Mouse (Mus musculus) urinary bladder, postnatal 14 days (tissue): Measurements from ENCODE around the gene Psma6.
"Not testable (repeated sequence)": the region's sequence is repeated elsewhere in the genome, so short reads cannot be mapped to it uniquely, and the experiment has no call there.

Source experiments
- DNase-seq: peaks from one replicate; pipeline ENCODE4 v3.0.0; 2021; ENCODE audit warnings: low spot score

The Psma6 gene

DNA sequence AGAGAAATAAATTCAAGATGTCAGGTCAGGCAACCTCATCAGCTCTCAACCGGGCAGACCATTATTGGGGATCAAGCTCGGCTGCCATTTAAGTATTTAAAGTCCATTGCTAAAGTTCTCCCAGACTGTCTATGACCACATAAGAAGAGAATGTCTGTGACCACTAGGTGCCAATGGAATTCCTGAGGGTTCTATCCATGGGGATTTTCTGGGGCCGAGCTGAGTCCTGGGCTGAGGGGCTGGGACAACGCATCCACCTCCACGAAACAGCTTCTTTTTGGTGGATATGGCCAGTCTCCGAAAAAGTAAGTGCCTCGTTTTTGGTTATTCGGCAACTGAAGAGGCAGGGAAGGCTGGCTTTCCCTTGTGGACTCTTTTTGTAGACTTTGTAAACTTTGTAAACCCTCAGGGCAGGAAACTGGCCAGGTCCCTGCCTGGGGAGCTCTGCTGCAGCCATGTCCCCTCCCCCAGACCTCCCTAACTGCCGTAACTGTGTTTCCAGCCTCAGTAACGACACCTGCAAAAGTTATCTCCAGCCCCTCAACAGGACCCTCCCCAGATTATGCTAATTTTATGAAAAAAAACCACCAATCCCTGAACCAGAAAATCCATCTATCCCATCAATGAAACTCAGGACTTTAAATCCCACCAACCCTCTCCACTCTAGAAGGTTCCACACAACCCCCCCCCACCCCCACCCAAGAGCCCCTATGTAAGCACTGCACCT is at the start of gene Psma6:
Gene Psma6, plus strand, starts transcription at position 200 of the 727 bp plus-strand sequence.
- no peak for DNase-seq

DNA sequence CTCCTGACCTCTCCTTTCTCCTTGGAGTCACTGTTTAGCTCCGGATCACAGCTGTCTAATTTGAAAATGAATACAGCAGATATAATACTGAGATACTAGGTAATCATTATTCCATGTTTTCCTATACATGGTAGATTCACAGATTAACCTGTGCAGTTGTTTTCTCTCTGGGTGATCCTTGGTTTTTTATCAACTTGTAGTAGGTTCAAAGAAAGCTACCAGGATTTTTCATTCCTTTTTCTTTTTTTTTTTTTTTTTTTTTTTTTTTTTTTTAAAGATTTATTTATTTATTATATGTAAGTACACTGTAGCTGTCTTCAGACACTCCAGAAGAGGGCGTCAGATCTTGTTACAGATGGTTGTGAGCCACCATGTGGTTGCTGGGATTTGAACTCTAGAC is 45.5 kb upstream of the Psma6 start:
- not testable (repeated sequence) for DNase-seq

DNA sequence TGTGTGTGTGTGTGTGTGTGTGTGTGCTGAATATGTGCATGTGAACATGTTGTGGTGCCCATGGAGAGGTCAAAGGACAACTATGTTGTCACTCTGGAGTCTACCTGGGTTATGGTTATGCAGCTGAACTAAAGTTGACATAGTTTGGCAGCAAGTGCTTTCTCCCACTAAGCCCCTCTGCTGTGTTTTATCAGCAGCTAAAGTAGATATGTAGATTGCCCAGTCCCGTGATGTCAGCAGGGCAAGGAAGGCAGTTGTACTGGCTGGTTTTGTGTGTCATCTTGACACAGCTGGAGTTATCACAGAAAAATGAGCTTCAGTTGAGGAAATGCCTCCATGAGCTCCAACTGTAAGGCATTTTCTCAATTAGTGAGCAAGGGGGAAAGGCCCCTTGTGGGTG is 41.0 kb upstream of the Psma6 start:
- not testable (repeated sequence) for DNase-seq

DNA sequence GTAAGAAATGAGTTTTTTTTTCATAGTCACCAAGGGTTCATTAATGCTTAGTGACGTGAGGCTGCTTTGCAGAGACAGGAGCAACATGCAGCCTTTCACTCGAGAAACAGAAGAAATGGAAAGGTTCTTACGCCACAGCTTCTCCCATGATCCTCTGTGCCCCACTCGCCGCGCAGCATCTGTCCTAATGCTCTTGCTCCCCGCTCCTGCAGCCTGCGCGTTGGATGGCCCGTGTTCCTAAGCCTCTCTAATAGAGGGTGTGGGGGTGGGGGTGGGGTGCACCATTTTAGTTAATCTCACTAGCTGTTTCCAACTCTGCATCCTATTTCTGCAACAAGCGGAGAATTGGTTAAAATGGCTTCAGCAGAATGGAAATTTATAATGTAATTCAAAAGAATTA is 40.0 kb upstream of the Psma6 start:
- no peak for DNase-seq

DNA sequence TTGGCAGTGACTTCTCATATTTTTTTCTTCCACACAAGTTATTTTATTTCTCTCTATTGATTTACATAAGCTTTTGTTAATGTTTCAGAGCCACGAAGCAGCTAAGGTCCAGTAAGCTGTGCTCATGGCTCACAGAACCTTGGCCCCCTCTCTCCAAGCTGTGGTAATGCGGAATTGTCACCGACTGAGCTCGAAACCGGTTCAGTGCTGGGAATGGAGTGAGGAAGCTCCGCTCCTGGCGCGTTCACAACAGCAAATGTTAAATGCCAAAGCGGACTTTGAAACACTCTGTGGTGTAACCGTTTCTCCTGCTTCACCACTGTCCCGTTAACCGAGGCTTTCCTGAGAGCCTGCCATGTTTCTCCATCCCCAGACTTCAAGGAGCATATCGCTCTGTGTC is 39.4 kb upstream of the Psma6 start:
- no peak for DNase-seq

DNA sequence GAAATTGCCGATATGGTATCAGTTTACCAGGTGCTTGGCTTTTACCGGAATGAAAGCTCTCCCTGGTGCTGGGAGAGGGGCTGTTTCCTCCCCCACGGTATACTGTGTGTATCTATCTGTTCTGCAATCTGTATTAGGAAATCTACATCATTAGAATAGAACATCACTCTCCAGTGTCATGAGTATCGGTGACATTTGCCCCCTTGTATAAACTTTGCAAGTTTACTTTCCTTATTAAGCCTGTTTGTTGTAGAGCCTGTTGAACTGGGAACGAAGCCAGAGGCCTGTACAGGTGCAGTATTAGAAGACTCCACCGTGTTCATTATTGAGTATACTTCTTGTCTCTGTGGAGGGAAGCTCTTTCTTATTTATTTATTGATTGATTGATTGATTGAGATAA is 30.6 kb upstream of the Psma6 start:
- peak; percentile 53 for DNase-seq

DNA sequence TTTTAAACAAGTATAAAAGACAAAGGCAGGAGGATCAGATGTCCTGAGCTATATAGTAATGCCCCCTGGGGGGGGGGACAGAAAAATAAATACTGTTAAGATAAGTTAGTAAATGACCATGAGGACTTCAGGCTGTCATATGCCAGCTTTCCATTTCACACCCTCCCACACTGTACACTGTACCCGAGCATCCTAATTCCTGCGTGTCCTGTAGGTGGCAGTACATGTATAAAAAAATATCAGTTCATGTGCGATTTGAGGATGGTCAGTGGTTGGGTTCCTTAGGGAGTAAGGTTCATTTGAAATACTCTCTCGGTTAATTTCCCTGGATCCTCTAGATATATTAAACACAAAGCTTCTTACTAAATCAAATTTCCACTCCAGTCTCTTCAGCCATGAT is 29.1 kb upstream of the Psma6 start:
- DNase-seq: peak; percentile 8

DNA sequence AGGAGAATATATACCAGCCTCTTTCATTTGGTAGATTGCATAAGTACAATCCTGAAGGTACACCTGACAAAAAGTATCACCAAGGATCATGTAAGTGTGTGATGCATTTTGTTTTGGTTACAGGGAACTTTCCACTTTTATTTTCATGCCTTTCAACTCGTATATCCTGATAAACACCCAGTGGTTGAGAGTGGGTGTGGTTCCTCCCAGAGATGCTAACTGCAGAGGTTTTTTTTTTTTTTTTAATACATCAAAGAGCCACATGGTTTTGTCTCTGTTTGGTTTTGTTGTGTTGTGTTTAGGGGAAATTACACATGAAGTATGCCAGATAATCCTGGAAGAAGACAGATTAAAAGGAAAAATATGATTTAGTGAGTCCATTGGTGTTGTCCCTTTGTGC is 26.7 kb upstream of the Psma6 start:
- no peak for DNase-seq

DNA sequence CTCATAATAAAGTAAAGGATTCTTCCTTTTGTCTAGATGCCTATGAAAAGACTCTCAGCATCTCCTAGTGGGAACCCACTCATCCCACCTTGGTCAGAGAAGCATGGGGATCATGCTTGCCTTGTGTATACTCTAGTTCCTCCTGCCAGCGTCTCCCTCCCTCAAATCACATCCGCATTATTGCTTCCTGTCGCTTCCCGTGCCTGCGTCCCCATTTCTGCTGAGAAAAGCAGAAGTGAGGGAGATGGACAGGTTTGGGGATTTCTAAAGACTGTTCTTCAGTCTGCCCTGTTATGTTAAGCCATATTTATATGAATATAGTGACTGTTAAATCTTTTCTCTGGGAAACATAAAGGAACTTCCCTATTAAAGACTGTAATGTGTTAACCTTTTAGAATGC is 23.1 kb upstream of the Psma6 start:
- no peak for DNase-seq

DNA sequence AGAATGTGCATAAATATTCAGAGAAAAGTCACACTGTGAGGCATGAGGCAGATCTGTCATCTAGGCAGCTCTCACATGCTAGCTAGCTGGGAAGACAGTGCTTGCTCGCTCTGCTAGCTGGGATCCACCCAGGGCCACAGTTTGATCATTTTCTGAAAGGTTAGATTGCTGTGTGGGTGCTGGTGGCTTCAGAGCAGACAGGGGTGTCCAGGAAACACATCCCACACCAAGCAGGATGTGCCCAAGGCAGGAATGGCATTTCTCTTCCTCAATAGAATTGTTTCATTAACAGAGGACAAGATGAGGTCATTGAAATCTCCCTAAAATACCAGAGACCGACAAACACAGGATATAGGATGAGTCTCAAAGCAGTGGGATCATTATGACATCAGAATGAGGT is 18.9 kb upstream of the Psma6 start:
- DNase-seq: no peak

DNA sequence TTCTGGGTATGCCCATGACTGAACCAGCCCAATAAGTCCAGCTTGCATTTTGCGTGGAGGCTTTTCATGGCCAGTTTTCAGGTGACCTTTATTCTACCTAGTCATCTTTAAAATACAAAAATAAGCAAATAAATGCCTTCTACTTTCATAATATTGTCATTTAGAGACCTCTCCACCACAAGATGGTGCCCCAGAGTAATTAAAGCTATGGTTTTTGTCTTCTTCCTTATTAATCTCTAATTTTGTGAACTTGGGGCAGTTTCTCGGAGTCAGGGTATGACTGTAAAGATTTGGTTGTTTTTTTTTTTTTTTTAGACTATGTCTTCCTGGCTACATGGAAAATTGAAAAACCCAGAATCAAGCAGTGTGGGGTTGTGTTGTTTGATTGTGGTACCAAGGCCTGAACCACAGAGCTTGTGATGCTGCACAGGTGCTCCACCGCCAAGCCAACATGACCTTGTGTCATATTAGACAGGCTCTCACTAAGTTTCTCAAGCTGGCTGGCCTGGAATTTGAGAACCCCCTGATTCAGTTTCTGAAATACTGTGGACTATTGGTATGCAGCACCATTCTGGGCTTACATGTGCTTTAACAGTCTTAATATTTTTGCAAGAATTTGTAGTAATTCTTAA is 11.5 kb upstream of the Psma6 start:
- DNase-seq: no peak

DNA sequence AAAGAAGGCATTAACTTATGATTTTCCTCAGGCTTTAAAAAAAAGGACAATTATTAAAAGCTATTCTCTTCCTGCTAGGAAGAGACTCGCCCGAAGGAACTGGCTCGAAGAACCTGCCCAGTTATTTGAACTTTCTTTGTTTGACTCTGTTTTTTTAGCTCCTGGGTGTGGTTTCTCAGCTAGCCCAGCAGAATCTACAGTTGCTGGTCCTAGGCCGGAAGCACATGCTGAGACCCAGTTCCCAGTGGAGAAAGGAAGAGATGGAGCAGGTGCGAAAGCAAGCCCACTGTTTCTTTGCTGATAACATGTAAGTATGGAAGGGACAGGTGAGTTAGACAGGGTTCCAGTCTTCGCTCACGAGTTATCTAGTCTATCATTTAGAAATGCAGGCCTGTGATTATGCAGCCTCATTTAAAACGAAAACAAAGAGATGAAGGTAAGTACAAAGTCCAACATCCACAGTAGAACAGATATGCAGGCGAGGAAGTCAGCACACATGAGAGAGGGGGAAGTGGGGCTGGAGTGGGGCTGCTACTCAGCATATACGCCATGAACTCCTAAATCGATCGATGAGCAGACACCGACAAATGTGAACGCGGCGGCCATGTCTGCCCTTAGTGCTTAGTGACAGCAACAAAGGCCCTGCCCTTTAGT is 6.9 kb upstream of the Psma6 start:
- DNase-seq: no peak

DNA sequence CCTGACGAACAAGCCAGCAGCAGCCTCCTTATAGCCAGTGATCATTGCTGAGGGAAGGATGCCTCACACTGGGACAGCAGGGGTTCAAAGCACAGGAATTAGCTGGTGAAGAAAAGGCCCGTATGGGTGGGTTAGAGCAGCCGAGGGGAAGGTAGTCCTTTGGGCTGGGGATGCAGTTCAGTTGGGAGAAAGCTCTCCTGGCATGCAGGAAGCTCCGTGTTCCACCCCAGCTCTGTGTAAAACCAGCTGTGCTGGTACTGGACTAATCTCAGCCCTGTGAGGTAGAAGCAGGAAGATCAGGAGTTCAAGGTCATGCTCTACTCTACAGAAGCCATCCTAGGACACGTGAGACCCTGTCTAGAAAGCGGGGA is 6.4 kb upstream of the Psma6 start:
- DNase-seq: no peak

DNA sequence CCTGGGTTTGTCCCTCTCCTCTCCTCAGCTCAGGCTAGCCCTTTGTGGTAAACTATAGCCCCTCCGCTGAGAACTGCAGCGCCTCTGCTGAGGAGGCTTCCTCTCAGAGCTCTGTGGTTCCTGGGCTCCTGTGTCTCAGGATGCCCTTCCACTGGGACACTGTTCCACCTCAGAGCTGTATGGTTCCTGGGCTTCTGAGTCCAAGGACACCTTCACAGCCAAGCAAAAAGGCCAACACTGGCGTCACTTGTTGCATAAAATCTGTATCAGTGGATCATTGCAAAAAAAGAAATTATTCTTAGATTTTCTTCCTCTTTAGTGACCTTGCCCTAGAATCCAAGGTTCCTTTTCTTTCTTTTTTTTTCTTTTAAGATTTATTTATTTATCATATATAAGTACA is 804 bp downstream of the Psma6 start:
- DNase-seq: no peak

DNA sequence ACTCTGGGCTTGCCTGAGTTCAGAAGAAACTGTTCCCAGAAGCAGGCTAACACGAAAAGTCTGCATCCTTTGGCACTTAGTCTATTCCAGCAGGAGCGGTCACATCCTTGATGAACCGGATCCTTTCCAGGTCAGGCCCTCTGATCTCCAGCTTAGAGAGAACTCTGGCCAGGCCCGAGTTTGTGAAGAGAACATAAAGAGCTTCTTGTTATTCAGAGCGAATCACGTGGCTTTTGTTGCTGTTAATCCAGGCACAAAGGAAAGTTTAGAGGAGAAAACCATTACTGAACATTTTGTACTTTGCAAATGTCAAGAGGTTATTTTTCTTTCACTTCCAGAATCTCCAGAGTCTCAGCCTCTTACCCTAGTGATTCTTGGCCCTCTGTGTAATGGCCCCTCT is 1.9 kb downstream of the Psma6 start:
- peak; percentile 36 for DNase-seq

DNA sequence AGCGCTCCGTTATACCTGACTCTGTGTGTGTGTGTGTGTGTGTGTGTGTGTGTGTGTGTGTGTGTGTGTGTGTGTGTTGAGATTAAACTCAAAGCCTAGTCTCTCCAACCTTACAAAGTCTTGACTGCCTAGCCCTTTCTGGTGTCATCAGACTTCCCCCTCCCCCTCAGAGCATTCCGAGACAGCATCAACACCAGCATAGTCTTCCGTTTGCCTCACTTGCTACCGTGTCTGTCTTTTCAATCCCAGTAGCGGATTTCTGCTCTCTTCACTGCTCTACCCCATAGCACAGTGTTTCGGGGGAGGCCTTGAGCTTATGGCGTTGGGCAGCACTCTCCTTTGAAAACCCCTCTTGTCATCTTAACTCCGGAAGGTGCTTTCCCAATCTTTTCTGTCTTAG is 2.4 kb downstream of the Psma6 start:
- DNase-seq: no peak

DNA sequence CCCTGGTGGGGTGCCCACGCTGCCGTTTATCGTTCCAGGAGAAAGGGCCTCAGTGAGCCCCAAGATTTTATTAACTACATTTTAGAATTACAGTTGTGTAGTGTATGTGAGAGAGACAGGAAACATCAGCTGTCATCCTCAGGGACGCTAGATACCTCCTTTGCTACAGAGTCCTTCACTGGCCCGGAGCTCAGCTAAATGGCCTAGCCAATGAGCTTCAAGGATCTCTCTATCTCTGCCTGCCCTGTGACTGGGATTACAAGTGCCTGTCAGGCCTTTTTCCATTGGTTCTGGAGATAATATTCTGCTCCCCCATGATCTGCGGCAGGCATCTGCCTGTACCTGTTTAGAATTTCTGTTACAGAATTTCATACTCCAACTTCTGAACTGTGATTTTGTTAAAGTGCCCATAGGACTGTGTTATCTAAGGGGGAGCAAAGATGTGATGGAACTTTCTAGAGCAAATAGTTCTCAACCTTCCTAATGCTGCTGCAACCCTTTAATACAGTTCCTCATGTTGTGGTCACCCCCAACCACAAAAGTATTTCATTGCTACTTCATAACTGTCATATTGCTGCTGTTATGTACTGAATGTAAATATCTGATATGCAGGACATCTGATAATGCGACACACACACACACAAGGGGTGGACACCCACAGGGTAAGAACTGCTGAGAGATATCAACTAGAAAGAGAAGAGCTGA is 3.2 kb downstream of the Psma6 start:
- DNase-seq: no peak

DNA sequence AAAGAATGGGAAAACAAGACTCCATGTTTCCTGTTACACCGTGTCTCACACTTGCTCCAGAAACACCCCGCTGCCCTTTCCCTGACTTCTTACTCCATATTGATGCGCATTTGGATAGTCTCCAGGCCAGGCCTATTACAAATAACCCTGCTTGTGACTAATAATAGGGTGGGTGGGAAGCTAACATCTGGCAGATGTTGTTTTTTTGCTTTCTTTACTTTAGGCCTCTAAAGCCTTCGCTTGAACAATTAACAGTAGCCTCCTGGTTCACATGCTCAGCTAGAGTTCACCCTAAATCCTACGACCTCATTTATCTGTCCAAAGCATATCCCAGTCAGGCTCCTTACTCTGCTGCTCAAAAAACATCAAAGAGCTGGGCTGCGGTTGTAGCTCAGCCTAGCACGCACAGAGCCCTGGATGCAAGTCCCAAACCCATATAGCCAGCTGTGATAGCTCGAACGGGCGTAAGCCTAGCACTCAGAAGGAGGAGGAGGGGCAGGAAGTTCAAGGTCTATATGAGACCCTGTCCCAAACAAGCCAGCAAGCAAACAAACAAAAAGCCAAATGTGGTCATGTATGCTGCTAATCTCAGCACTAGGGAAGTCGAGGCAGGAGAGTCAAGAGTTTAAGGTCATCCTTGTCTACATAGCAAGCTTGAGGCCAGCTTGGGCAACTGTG is 3.9 kb downstream of the Psma6 start:
- peak; percentile 51 for DNase-seq

DNA sequence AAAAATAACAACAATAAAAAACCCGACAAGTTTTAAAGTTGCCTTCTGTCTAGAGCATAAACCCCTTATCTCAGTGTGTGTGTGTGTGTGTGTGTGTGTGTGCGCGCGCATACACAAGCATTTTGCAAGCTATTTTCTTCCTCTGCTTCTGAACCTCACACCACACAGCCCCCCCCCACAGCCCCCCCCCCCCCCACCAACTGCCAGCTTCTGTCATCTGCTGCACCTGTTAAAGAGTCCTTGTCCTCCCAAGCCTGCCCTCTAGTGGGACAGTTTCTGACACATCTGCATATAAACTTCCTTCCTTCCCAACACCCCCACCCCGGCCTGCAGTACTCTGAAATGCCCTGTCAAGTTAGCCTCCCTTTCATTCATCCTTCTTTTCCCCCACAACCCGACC is 4.5 kb downstream of the Psma6 start:
- peak; percentile 45 for DNase-seq

DNA sequence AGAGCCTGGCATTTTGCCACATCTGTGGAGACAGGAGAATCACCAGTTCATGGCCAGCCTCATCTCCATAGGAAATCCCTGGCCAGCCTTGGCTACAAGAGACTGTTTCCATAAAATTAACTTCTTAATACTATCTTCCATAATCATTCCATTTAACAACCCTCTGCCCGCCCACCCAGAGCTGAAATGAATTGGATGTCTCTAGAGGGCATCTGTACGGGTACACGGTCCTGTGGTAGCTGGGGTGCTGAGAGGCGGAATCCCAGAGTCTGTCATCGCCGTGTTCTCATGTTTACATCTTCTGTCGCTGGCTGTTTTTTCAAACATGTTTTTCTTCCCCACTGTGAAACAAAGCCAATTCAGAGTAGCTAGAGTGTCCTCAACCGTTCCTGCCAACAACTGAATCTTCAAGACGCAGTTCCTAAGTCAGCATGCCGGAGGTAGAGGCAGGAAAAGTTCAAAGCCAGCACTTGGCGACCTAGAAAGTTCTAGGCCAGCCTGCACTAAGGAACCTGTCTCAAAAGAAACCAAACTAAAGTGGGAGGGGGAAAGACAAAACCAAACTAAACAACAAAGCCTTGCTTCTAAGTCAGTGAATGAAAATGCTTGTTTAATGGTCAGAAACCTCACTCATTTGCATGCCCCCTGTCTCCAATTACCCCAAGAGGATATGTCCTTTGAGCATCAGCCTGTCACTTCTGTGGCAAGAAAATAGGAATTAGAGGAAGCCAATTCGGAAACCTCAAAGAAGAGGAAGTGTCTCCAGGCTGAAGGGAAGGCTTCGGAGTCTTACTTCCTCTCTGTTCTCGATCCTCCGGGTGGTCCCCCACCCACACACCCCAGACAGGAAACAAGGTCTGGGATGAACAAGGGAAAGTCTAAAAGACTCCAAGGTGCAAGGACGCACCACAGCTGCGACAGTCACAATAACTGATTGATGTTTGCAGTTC is 5.4 kb downstream of the Psma6 start:
- DNase-seq: no peak

DNA sequence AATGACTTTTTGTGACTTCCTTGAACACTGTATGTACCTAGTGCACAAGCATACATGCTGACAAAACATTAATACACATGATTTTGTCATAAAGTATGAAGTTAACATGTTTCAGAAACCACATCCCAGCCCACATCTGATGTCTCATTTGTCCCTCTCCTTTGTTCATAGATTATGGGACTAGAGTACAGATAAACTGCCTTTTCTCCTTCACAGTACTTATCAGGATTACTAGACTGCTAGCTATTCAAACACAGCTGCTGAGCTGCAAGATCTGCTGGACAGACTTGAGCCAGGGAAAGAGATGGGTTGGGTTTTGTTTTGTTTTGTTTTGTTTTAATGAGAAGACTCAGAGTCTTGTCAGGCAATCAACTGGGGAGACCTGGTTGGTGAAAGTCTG is 8.1 kb downstream of the Psma6 start:
- DNase-seq: no peak
